Mouse (Mus musculus): ENCODE measurements around the gene Cdh13. TPM values are rescaled to one million over a fixed set of nuclear protein-coding genes. Genes with fewer than 3 reads are reported as not detected.

Gene Cdh13
- total RNA-seq, 1 experiment from 2014 or later: 6.3 TPM

GRCm38 (mm10) chr8:118565887-118566747, 282.6 kb downstream of the Cdh13 start:
- DNase-seq: no peak

- no peak for DNase-seq
Observed at GRCm38 (mm10) chr8:118569366-118569765, 285.8 kb downstream of the Cdh13 start.

GRCm38 (mm10) chr8:118581256-118581655, 297.7 kb downstream of the Cdh13 start:
- no peak for DNase-seq

GRCm38 (mm10) chr8:118582185-118582584, 298.7 kb downstream of the Cdh13 start:
- no peak for DNase-seq

GRCm38 (mm10) chr8:118587981-118588380, 304.4 kb downstream of the Cdh13 start:
- DNase-seq: no peak

GRCm38 (mm10) chr8:118596816-118597215, 313.3 kb downstream of the Cdh13 start:
- DNase-seq: no peak

GRCm38 (mm10) chr8:118601376-118601775, 317.8 kb downstream of the Cdh13 start:
- DNase-seq: no peak

- DNase-seq: no peak
Observed at GRCm38 (mm10) chr8:118602074-118602473, 318.5 kb downstream of the Cdh13 start.

GRCm38 (mm10) chr8:118611551-118611950, 328.0 kb downstream of the Cdh13 start:
- DNase-seq: no peak

GRCm38 (mm10) chr8:118618195-118618594, 334.7 kb downstream of the Cdh13 start:
- DNase-seq: no peak

- DNase-seq: no peak
Observed at GRCm38 (mm10) chr8:118626425-118626824, 342.9 kb downstream of the Cdh13 start.

- DNase-seq: no peak
Observed at GRCm38 (mm10) chr8:118627737-118628136, 344.2 kb downstream of the Cdh13 start.

- no peak for DNase-seq
Observed at GRCm38 (mm10) chr8:118628702-118629101, 345.2 kb downstream of the Cdh13 start.

GRCm38 (mm10) chr8:118635296-118636060, 351.9 kb downstream of the Cdh13 start:
- DNase-seq: no peak

- no peak for DNase-seq
Observed at GRCm38 (mm10) chr8:118639606-118640005, 356.1 kb downstream of the Cdh13 start.

- DNase-seq: no peak
Observed at GRCm38 (mm10) chr8:118641799-118642198, 358.3 kb downstream of the Cdh13 start.

GRCm38 (mm10) chr8:118648801-118649537, 365.4 kb downstream of the Cdh13 start:
- no peak for DNase-seq

- no peak for DNase-seq
Observed at GRCm38 (mm10) chr8:118649981-118650380, 366.4 kb downstream of the Cdh13 start.

GRCm38 (mm10) chr8:118662001-118662829, 378.7 kb downstream of the Cdh13 start:
- no peak for DNase-seq

GRCm38 (mm10) chr8:118665081-118665480, 381.5 kb downstream of the Cdh13 start:
- no peak for DNase-seq

GRCm38 (mm10) chr8:118667736-118668135, 384.2 kb downstream of the Cdh13 start:
- DNase-seq: no peak

- DNase-seq: no peak
Observed at GRCm38 (mm10) chr8:118676233-118676632, 392.7 kb downstream of the Cdh13 start.
